Mouse (Mus musculus): Measurements from ENCODE around the gene Hoxb5. TPM values are rescaled to one million over a fixed set of nuclear protein-coding genes. Genes with fewer than 3 reads are reported as not detected.

Hoxb5 gene
- 0.65 and 2.4 TPM in 2 replicates for polyA plus RNA-seq (2014; fragmentation: Nextera tagmentation; extraction: Ambion mirVana)

GRCm38 (mm10) chr11:96303151-96304099 is at the start of gene Hoxb5:
TSS of gene Hoxb5 (plus strand) at chr11:96303336.
- ATAC-seq (replicated peaks; ENCODE audit: insufficient number of reproducible peaks, low FRiP score, low TSS enrichment), result no peak
- H3K4me2 ChIP-seq, result peak within 1 kb of the TSS; percentile 52

GRCm38 (mm10) chr11:96254221-96254620 is 48.9 kb upstream of the Hoxb5 start:
- Histone ChIP-seq H3K4me1 (ENCODE audit: control insufficient read depth, insufficient read depth, low read length) (no peaks in the 10 kb centered on the region), H3K27ac (ENCODE audit: low read depth, low read length) (no peak overlapping the region), H3K9ac (ENCODE audit: low read depth, low read length) (no peak overlapping the region), H3K27me3 (ENCODE audit: control insufficient read depth, insufficient read depth, low read length) (peaks cover 97% of the 10 kb centered on the region), H3K4me3 (ENCODE audit: low read depth, low read length) (no peak overlapping the region), H3K4me2 (no peak overlapping the region), H3K36me3 (ENCODE audit: control insufficient read depth, insufficient read depth, low read length) (no peaks in the 10 kb centered on the region), H3K9me3 (replicated peaks; ENCODE audit: control insufficient read depth, low read length) (no peaks in the 10 kb centered on the region)
- no peak for ATAC-seq (replicated peaks; ENCODE audit: insufficient number of reproducible peaks, low FRiP score, low TSS enrichment)
- WGBS (ENCODE audit: insufficient replicate concordance), result 4% methylated on average over 11 of the region's 11 CpGs

More at GRCm38 (mm10) chr11:96303151-96304099, at the start of gene Hoxb5:
- no peaks in the 10 kb centered on the region for H3K9me3 ChIP-seq (replicated peaks; ENCODE audit: control insufficient read depth, low read length)
- WGBS (ENCODE audit: insufficient replicate concordance), result under 1% methylated on average over 69 of the region's 69 CpGs
- no peak within 1 kb of the TSS for H3K9ac ChIP-seq (ENCODE audit: low read depth, low read length)
- no peak within 1 kb of the TSS for H3K27ac ChIP-seq (ENCODE audit: low read depth, low read length)
- peaks cover 100% of the 10 kb centered on the region for H3K27me3 ChIP-seq (ENCODE audit: control insufficient read depth, insufficient read depth, low read length)
- peaks cover 9% of the 10 kb centered on the region; the same call in 1 of the 2 replicates for H3K4me1 ChIP-seq (ENCODE audit: control insufficient read depth, insufficient read depth, low read length)
- H3K4me3 ChIP-seq (ENCODE audit: low read depth, low read length), result peak within 1 kb of the TSS; percentile 11
- no peaks in the 10 kb centered on the region for H3K36me3 ChIP-seq (ENCODE audit: control insufficient read depth, insufficient read depth, low read length)

- Histone ChIP-seq H3K27me3 (ENCODE audit: control insufficient read depth, insufficient read depth, low read length) (peaks cover 98% of the 10 kb centered on the region), H3K9me3 (replicated peaks; ENCODE audit: control insufficient read depth, low read length) (no peaks in the 10 kb centered on the region), H3K4me3 (ENCODE audit: low read depth, low read length) (0 out of 2 replicates have a peak overlapping the region, but pooled peaks have one; percentile 3), H3K27ac (ENCODE audit: low read depth, low read length) (no peak overlapping the region), H3K4me2 (no peak overlapping the region), H3K4me1 (ENCODE audit: control insufficient read depth, insufficient read depth, low read length) (no peaks in the 10 kb centered on the region), H3K9ac (ENCODE audit: low read depth, low read length) (no peak overlapping the region), H3K36me3 (ENCODE audit: control insufficient read depth, insufficient read depth, low read length) (no peaks in the 10 kb centered on the region)
- WGBS (ENCODE audit: insufficient replicate concordance), result 2% methylated on average over 39 of the region's 39 CpGs
- no peak for ATAC-seq (replicated peaks; ENCODE audit: insufficient number of reproducible peaks, low FRiP score, low TSS enrichment)
Observed at GRCm38 (mm10) chr11:96255111-96255995, 47.8 kb upstream of the Hoxb5 start.

- WGBS (ENCODE audit: insufficient replicate concordance), result 3% methylated on average over 14 of the region's 14 CpGs
- ATAC-seq (replicated peaks; ENCODE audit: insufficient number of reproducible peaks, low FRiP score, low TSS enrichment), result no peak
- Histone ChIP-seq H3K9me3 (replicated peaks; ENCODE audit: control insufficient read depth, low read length) (no peaks in the 10 kb centered on the region), H3K4me3 (ENCODE audit: low read depth, low read length) (no peak overlapping the region), H3K4me2 (no peak overlapping the region), H3K27me3 (ENCODE audit: control insufficient read depth, insufficient read depth, low read length) (peaks cover 98% of the 10 kb centered on the region), H3K36me3 (ENCODE audit: control insufficient read depth, insufficient read depth, low read length) (no peaks in the 10 kb centered on the region), H3K4me1 (ENCODE audit: control insufficient read depth, insufficient read depth, low read length) (no peaks in the 10 kb centered on the region), H3K27ac (ENCODE audit: low read depth, low read length) (no peak overlapping the region), H3K9ac (ENCODE audit: low read depth, low read length) (no peak overlapping the region)
Observed at GRCm38 (mm10) chr11:96255996-96256445, 47.1 kb upstream of the Hoxb5 start.

- H3K27ac ChIP-seq (ENCODE audit: low read depth, low read length), result no peak overlapping the region
- no peaks in the 10 kb centered on the region for H3K4me1 ChIP-seq (ENCODE audit: control insufficient read depth, insufficient read depth, low read length)
- 22% methylated on average over 2 of the region's 2 CpGs for WGBS (ENCODE audit: insufficient replicate concordance)
- H3K9ac ChIP-seq (ENCODE audit: low read depth, low read length), result no peak overlapping the region
- peaks cover 100% of the 10 kb centered on the region for H3K27me3 ChIP-seq (ENCODE audit: control insufficient read depth, insufficient read depth, low read length)
- no peaks in the 10 kb centered on the region for H3K36me3 ChIP-seq (ENCODE audit: control insufficient read depth, insufficient read depth, low read length)
- H3K4me2 ChIP-seq, result no peak overlapping the region
- H3K4me3 ChIP-seq (ENCODE audit: low read depth, low read length), result no peak overlapping the region
- no peaks in the 10 kb centered on the region for H3K9me3 ChIP-seq (replicated peaks; ENCODE audit: control insufficient read depth, low read length)
- ATAC-seq (replicated peaks; ENCODE audit: insufficient number of reproducible peaks, low FRiP score, low TSS enrichment), result no peak
Observed at GRCm38 (mm10) chr11:96257141-96257540, 46.0 kb upstream of the Hoxb5 start.

DNA sequence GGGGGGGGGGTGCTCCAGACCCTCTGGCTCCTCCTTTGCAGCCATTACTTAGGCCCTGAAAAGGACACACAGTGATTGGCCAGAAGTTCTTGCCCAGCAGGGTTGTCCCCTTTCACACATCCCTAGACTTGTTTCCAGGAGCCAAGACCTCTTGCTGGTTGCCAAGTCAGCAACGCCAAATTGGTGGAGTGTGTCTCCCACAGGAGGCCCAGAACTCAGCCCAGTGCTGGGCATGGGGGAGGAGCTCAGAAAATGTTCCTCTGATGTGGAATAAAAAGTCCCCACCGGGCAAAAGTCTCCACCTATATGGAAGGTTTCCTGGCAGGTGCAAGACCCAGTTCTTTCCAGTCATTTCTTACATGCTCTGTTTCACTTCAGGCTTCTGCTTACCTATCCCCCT is 44.1 kb upstream of the Hoxb5 start:
- no peak for ATAC-seq (replicated peaks; ENCODE audit: insufficient number of reproducible peaks, low FRiP score, low TSS enrichment)
- Histone ChIP-seq H3K36me3 (ENCODE audit: control insufficient read depth, insufficient read depth, low read length) (no peaks in the 10 kb centered on the region), H3K9me3 (replicated peaks; ENCODE audit: control insufficient read depth, low read length) (no peaks in the 10 kb centered on the region), H3K4me1 (ENCODE audit: control insufficient read depth, insufficient read depth, low read length) (no peaks in the 10 kb centered on the region), H3K27ac (ENCODE audit: low read depth, low read length) (no peak overlapping the region), H3K4me2 (no peak overlapping the region), H3K9ac (ENCODE audit: low read depth, low read length) (no peak overlapping the region), H3K4me3 (ENCODE audit: low read depth, low read length) (no peak overlapping the region), H3K27me3 (ENCODE audit: control insufficient read depth, insufficient read depth, low read length) (peaks cover 100% of the 10 kb centered on the region)
- 0% methylated on average over 2 of the region's 2 CpGs for WGBS (ENCODE audit: insufficient replicate concordance)

- Histone ChIP-seq H3K27me3 (ENCODE audit: control insufficient read depth, insufficient read depth, low read length) (peaks cover 100% of the 10 kb centered on the region), H3K27ac (ENCODE audit: low read depth, low read length) (no peak overlapping the region), H3K4me1 (ENCODE audit: control insufficient read depth, insufficient read depth, low read length) (no peaks in the 10 kb centered on the region), H3K36me3 (ENCODE audit: control insufficient read depth, insufficient read depth, low read length) (no peaks in the 10 kb centered on the region), H3K4me3 (ENCODE audit: low read depth, low read length) (no peak overlapping the region), H3K9me3 (replicated peaks; ENCODE audit: control insufficient read depth, low read length) (no peaks in the 10 kb centered on the region), H3K9ac (ENCODE audit: low read depth, low read length) (no peak overlapping the region), H3K4me2 (no peak overlapping the region)
- 18% methylated on average over 1 of the region's 1 CpGs for whole genome bisulfite sequencing (ENCODE audit: insufficient replicate concordance)
- ATAC-seq (replicated peaks; ENCODE audit: insufficient number of reproducible peaks, low FRiP score, low TSS enrichment), result no peak
Observed at GRCm38 (mm10) chr11:96259511-96259910, 43.6 kb upstream of the Hoxb5 start.

GRCm38 (mm10) chr11:96260310-96260970 is 42.7 kb upstream of the Hoxb5 start:
- H3K9me3 ChIP-seq (replicated peaks; ENCODE audit: control insufficient read depth, low read length), result no peaks in the 10 kb centered on the region
- no peaks in the 10 kb centered on the region for H3K36me3 ChIP-seq (ENCODE audit: control insufficient read depth, insufficient read depth, low read length)
- peaks cover 100% of the 10 kb centered on the region for H3K27me3 ChIP-seq (ENCODE audit: control insufficient read depth, insufficient read depth, low read length)
- no peak for ATAC-seq (replicated peaks; ENCODE audit: insufficient number of reproducible peaks, low FRiP score, low TSS enrichment)
- H3K4me3 ChIP-seq (ENCODE audit: low read depth, low read length), result no peak overlapping the region
- no peak overlapping the region for H3K4me2 ChIP-seq
- no peak overlapping the region for H3K27ac ChIP-seq (ENCODE audit: low read depth, low read length)
- no peak overlapping the region for H3K9ac ChIP-seq (ENCODE audit: low read depth, low read length)
- H3K4me1 ChIP-seq (ENCODE audit: control insufficient read depth, insufficient read depth, low read length), result no peaks in the 10 kb centered on the region
- 2% methylated on average over 23 of the region's 23 CpGs for WGBS (ENCODE audit: insufficient replicate concordance)
